Mouse (Mus musculus): Measurements from ENCODE around the gene Dmrt1.

DNA sequence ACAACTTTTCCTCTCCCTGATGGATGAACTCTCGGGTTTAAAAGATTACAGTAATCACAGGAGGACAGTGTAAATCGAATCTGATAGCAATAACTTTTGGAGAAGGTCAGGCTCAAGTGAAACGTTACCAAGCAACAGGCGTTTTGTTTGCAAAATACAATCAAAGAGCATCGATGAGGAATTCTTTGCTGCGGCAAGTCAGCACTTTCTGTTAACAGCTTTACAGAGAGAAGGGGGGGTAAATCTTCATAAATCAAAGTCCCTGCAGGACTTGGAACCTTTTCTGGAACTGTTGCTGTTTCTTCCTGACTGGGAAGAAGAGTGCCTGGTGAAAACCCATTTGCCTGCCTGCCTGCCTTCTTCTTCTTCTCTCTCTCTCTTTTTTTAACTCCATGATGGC lies 110.5 kb downstream of the Dmrt1 start:
- TF ChIP-seq CTCF (IDR thresholded peaks at IDR 0.05 in 2 of 3, conservative IDR thresholded peaks at IDR 0.05 in 1 of 3; ENCODE audit: control insufficient read depth in 1 of 3, insufficient read depth in 1 of 3, low read depth in 2 of 3, low read length in 3 of 3, poor library complexity in 1 of 3, severe bottlenecking in 1 of 3) (no peak), EP300 (IDR thresholded peaks at IDR 0.05; ENCODE audit: low read depth in 1 of 2, low read length in 2 of 2) (no peak), ZKSCAN1 (IDR thresholded peaks at IDR 0.05; ENCODE audit: low read depth, low read length) (no peak), USF1 (IDR thresholded peaks at IDR 0.05; ENCODE audit: low read depth, low read length) (no peak), TAL1 (IDR thresholded peaks at IDR 0.05; ENCODE audit: low read length) (no peak), POLR2A (IDR thresholded peaks at IDR 0.05; ENCODE audit: control insufficient read depth in 1 of 2, insufficient read depth in 1 of 2, low read depth in 1 of 2, low read length in 2 of 2, poor library complexity in 1 of 2) (no peak), SMC3 (IDR thresholded peaks at IDR 0.05; ENCODE audit: low read depth, low read length) (no peak), RCOR1 (IDR thresholded peaks at IDR 0.05; ENCODE audit: low read depth, low read length) (no peak), GABPA (IDR thresholded peaks at IDR 0.05; ENCODE audit: low read depth, low read length) (no peak), TBP (IDR thresholded peaks at IDR 0.05; ENCODE audit: low read depth, low read length) (no peak), CHD2 (IDR thresholded peaks at IDR 0.05; ENCODE audit: low read length) (no peak), JUND (IDR thresholded peaks at IDR 0.05; ENCODE audit: low read depth, low read length) (no peak)
